Mouse (Mus musculus) cortical plate, adult 2 months (tissue): ENCODE results near the gene Scd3. TPM values are rescaled to one million over a fixed set of nuclear protein-coding genes. Genes with fewer than 3 reads are reported as not detected.
"Not testable (repeated sequence)": the region's sequence is repeated elsewhere in the genome, so short reads cannot be mapped to it uniquely, and the experiment has no call there.

ENCODE experiments used
- H3K27ac ChIP-seq: fragments of 200-500 bp; 2 replicates; pipeline ENCODE4 v1.5.1; 2012; ENCODE audit warnings: low read length, control low read depth, inconsistent platforms; ENCODE audit not compliant: insufficient read depth
- H3K4me1 ChIP-seq: fragments of 200-500 bp; 2 replicates; pipeline ENCODE4 v1.6.1; 2011; ENCODE audit warnings: low read length; ENCODE audit not compliant: control insufficient read depth, insufficient read depth
- H3K4me3 ChIP-seq: fragments of 200-500 bp; 2 replicates; pipeline ENCODE4 v1.5.1; 2011; ENCODE audit warnings: mild to moderate bottlenecking, low read length, control low read depth; ENCODE audit not compliant: insufficient read depth
- CTCF ChIP-seq: fragments of 200-500 bp; IDR thresholded peaks from 2 replicates; pipeline ENCODE4 v1.5.1; 2011; ENCODE audit warnings: mild to moderate bottlenecking, control low read depth, low read length; ENCODE audit not compliant: insufficient read depth; ENCODE audit errors: extremely low read depth
- POLR2A ChIP-seq: fragments of 200-500 bp; IDR thresholded peaks from 2 replicates; pipeline ENCODE4 v1.6.1; 2011; ENCODE audit warnings: mild to moderate bottlenecking, low read length, control low read depth; ENCODE audit not compliant: insufficient read depth; ENCODE audit errors: extremely low read depth
- polyA plus RNA-seq: library from polyadenylated mRNA; depleted of rRNA; stranded (reverse); fragments of >200 nt; gene quantifications from 2 replicates; pipeline ENCODE4 v1.2.3, GENCODE M21; 2012

The Scd3 gene
- polyA plus RNA-seq, 1 experiment, result 4.9 TPM

- TF ChIP-seq CTCF, result no peak
- TF ChIP-seq POLR2A, result no peak
- no peak overlapping the region for H3K4me3 ChIP-seq
- H3K27ac ChIP-seq, result 0 out of 2 replicates have a peak overlapping the region, but pooled peaks have one; percentile 25
- H3K4me1 ChIP-seq, result peaks cover 5% of the 10 kb centered on the region; the same call in 1 of the 2 replicates
These were observed 45.8 kb downstream of the Scd3 start for GRCm38 (mm10) chr19:44248854-44249351.

GRCm38 (mm10) chr19:44251138-44251537 is 48.1 kb downstream of the Scd3 start:
- H3K4me3 ChIP-seq, H3K4me1 ChIP-seq, H3K27ac ChIP-seq: not testable (repeated sequence)

- peaks cover 5% of the 10 kb centered on the region; the same call in 1 of the 2 replicates for H3K4me1 ChIP-seq
- TF ChIP-seq POLR2A (no peak), CTCF (no peak)
- H3K4me3 ChIP-seq, result no peak overlapping the region
- no peak overlapping the region for H3K27ac ChIP-seq
These were observed 49.0 kb downstream of the Scd3 start for GRCm38 (mm10) chr19:44251936-44252558.

- not testable (repeated sequence) for H3K4me1 ChIP-seq, H3K27ac ChIP-seq, H3K4me3 ChIP-seq
These were observed 51.0 kb downstream of the Scd3 start for GRCm38 (mm10) chr19:44254106-44254505.

GRCm38 (mm10) chr19:44257377-44257966 is 54.4 kb downstream of the Scd3 start:
- Histone ChIP-seq H3K27ac (no peak overlapping the region), H3K4me3 (no peak overlapping the region), H3K4me1 (no peaks in the 10 kb centered on the region)
- no peak for TF ChIP-seq POLR2A
- no peak for TF ChIP-seq CTCF

- Histone ChIP-seq H3K27ac (no peak overlapping the region), H3K4me1 (no peaks in the 10 kb centered on the region), H3K4me3 (no peak overlapping the region)
- TF ChIP-seq CTCF (no peak), POLR2A (no peak)
These were observed 56.4 kb downstream of the Scd3 start for GRCm38 (mm10) chr19:44259484-44259883.

GRCm38 (mm10) chr19:44260487-44260886 is 57.4 kb downstream of the Scd3 start:
- Histone ChIP-seq H3K4me1 (no peaks in the 10 kb centered on the region), H3K4me3 (no peak overlapping the region), H3K27ac (no peak overlapping the region)
- TF ChIP-seq CTCF (no peak), POLR2A (no peak)

- no peak for TF ChIP-seq POLR2A
- TF ChIP-seq CTCF, result no peak
- Histone ChIP-seq H3K4me1 (no peaks in the 10 kb centered on the region), H3K4me3 (no peak overlapping the region), H3K27ac (no peak overlapping the region)
These were observed 58.7 kb downstream of the Scd3 start for GRCm38 (mm10) chr19:44261774-44262173.

GRCm38 (mm10) chr19:44263581-44263980 is 60.5 kb downstream of the Scd3 start:
- no peaks in the 10 kb centered on the region for H3K4me1 ChIP-seq
- TF ChIP-seq CTCF, result no peak
- no peak overlapping the region for H3K27ac ChIP-seq
- no peak overlapping the region for H3K4me3 ChIP-seq

- Histone ChIP-seq H3K4me3 (no peak overlapping the region), H3K4me1 (no peaks in the 10 kb centered on the region), H3K27ac (no peak overlapping the region)
- TF ChIP-seq CTCF (no peak), POLR2A (no peak)
These were observed 61.2 kb downstream of the Scd3 start for GRCm38 (mm10) chr19:44264226-44264625.

- Histone ChIP-seq H3K27ac (no peak overlapping the region), H3K4me1 (no peaks in the 10 kb centered on the region), H3K4me3 (no peak overlapping the region)
- no peak for TF ChIP-seq POLR2A
- no peak for TF ChIP-seq CTCF
These were observed 62.2 kb downstream of the Scd3 start for GRCm38 (mm10) chr19:44265300-44265699.
